Mouse (Mus musculus) cerebellum, adult 9-10 months (tissue): ENCODE results near the gene Susd3.

ENCODE experiments used
- DNase-seq: peaks from one replicate; pipeline ENCODE4 v3.0.0; 2022

Susd3 gene

DNA sequence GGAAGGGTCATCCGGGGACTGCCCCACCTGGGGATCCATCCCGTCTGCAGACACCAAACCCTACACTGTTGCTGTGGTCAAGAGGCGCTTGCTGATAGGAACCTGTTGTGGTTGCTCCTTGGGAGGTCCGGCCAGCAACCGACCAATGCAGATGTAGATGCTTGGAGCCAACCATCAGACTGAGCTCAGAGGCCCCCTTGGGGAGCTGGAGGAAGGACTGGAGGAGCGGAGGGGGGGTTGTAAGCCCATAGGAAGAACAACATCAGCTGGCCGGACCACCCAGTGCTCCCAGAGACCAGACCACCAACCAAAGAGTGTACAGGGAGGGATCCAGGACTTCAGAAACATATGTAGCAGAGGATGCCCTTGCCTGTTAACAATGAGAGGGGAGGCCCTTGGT, 39.2 kb downstream of the Susd3 start:
- DNase-seq = peak; percentile 7

GRCm38 (mm10) chr13:49206341-49206740, 42.2 kb downstream of the Susd3 start:
- DNase-seq = no peak

GRCm38 (mm10) chr13:49205381-49205998, 43.0 kb downstream of the Susd3 start:
- DNase-seq = peak; percentile 84

- DNase-seq = no peak
These were observed 46.0 kb downstream of the Susd3 start for GRCm38 (mm10) chr13:49202556-49202955.

GRCm38 (mm10) chr13:49200688-49201087, 47.8 kb downstream of the Susd3 start:
- DNase-seq = no peak

DNA sequence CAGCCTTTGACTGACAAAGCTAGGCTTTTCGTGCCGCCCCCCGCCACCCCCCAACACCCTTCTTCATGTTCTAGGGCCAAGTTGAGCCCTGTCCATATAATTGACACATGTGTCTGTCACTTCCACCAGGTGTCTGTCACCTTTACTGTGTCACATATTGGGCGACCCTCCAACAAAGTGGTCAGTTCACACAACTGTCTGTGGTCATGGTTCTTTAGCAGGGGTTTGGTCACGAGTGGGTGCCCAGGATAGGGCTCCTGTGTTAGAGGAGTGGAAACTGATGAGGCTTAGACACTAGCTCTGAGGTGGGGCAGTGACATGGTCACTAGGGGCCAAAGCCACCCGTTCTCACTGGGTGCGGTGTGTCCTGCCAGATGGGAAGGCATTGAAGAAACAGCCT, 48.6 kb downstream of the Susd3 start:
- no peak for DNase-seq

- DNase-seq = no peak
These were observed 49.8 kb downstream of the Susd3 start for GRCm38 (mm10) chr13:49198734-49199133.

- DNase-seq = no peak
These were observed 51.7 kb downstream of the Susd3 start for GRCm38 (mm10) chr13:49196766-49197165.

DNA sequence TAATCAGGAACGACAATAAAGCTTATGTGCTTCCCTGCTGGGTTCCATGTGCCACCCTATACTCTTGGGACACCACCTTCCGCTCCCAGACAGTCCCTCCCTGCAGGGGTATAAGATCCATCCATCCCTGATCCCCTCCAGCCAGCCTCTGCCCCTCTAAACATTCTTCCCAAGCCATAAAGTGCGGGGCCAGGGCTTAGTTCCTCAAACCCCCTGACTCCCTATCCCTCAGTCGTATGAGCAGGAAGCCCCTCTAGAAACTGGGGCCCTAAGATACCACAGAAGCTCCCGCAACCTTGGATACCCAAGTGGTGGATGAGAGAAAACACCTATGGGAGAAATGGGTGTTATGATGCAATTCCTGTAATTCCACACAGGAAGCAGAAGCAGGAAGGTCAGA, 52.3 kb downstream of the Susd3 start:
- DNase-seq = no peak

- no peak for DNase-seq
These were observed 52.9 kb downstream of the Susd3 start for GRCm38 (mm10) chr13:49195651-49196050.

DNA sequence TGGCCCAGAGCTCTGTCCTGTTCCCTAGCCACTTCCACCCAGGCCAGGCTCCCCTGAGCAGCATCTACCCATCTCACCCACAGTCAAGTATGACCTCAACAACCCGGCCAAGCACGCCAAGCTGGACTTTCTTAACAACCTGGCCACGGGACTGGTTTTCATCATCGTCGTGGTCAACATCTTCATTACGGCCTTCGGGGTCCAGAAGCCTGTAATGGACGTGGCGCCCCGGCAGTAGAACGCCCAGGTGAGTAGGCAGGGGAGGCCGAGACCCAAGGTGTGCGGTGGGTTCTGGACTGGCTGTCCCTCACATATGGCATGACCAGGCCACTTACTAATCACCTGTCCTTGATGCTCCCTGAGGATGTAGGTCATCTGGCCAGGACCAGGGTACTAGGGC, 53.7 kb downstream of the Susd3 start:
- no peak for DNase-seq

- DNase-seq = no peak
These were observed 54.9 kb downstream of the Susd3 start for GRCm38 (mm10) chr13:49193650-49194049.

- DNase-seq = no peak
These were observed 56.2 kb downstream of the Susd3 start for GRCm38 (mm10) chr13:49192156-49192855.

GRCm38 (mm10) chr13:49191673-49192035, 56.9 kb downstream of the Susd3 start:
- no peak for DNase-seq

- no peak for DNase-seq
These were observed 57.4 kb downstream of the Susd3 start for GRCm38 (mm10) chr13:49190876-49191672.

DNA sequence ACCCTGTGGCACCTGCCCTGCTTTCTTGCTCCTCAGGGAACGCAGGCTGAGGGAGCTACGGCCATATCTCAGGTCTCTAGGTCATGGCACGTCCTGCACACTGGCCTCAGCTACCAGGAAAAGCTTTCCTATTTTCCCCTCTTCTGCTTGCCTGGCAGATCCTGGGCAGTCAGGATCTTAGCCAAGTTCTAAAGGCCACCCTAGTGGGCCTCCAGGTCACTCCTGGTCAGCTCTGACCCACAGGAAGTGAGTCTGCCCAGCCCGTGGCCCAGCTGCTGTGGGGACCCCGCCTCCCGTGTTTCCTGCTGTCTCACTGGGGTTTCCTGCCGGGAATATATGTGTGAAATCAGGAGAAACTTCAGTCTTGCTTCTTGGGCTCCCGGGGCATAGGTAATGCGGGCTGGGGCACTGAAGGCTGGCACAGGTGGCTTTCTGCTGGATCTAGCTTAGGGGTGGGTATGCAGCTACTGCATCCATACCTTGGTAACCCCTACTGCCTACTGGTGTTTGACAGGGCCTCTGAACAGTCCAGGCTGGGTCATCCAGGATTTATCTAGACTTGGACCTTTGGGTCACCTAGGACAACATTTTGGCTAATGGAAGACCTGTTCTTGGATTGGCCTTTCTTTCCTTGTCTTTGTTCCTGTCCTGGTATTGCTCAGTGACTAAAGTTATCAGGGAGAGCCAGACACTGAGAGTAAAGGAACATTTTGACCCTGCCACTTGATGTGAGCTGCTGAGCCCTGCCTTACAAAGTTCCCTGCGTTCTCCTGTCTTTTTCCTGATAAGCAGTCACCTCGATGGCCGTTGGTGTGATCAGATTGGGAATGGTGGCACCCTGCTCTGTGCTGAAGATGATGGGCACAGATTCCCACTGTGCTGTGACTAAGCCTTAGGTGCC, 58.3 kb downstream of the Susd3 start:
- DNase-seq = no peak

DNA sequence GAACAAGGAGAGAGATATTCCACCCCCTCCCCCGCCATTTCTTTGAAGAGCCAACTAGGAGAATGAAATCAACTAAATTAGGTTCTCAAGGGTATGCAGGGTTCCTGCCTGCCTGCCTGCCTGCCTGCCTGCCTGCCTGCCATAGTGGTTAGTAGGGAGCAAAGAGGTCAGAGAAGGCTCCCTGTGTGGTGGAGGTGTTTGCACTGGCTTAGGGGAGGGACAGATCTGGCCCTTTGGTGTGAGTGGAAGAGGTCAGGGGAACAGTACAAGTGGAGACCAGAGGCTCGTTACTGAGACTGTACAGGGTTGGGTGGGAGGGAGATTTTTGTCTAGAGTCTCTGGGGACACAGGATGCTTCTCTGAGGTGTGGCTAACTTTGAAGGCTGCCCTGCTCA, 59.5 kb downstream of the Susd3 start:
- DNase-seq = no peak

DNA sequence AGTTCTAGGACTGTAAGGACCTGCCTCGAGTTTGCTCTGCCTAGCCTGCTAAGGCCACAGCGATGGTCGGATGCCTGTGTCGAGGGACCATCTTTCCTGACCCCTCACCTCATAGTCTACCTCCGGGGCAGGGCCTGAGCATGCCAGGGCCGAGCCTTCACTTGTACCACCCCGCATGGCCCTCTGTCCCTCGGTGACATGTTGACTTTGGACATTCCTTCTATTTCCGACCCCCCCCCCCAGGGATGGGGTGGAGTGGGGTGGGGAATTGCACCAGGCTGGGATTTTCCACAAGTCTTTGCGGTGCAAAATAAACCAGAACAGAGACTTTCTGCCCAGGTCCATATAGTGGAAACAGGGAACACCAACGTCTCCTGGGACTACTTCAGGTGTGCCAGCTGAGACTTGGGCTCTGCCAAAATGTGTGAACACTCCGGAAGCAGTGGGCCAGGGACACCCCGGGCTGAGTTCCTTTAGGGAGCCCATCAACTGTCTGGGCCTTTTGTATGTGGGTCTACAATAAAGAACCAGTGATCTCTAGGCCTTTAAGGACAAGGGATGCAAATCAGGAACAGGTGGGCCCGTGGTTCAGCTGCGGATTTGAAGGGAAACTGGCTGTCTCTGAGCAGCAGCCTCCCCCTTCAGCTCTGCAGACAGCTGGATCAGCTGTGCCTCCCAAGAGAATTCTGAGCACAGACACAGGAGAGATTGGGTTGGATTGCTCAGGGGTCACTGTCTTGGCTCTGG, 60.1 kb downstream of the Susd3 start:
- no peak for DNase-seq

DNA sequence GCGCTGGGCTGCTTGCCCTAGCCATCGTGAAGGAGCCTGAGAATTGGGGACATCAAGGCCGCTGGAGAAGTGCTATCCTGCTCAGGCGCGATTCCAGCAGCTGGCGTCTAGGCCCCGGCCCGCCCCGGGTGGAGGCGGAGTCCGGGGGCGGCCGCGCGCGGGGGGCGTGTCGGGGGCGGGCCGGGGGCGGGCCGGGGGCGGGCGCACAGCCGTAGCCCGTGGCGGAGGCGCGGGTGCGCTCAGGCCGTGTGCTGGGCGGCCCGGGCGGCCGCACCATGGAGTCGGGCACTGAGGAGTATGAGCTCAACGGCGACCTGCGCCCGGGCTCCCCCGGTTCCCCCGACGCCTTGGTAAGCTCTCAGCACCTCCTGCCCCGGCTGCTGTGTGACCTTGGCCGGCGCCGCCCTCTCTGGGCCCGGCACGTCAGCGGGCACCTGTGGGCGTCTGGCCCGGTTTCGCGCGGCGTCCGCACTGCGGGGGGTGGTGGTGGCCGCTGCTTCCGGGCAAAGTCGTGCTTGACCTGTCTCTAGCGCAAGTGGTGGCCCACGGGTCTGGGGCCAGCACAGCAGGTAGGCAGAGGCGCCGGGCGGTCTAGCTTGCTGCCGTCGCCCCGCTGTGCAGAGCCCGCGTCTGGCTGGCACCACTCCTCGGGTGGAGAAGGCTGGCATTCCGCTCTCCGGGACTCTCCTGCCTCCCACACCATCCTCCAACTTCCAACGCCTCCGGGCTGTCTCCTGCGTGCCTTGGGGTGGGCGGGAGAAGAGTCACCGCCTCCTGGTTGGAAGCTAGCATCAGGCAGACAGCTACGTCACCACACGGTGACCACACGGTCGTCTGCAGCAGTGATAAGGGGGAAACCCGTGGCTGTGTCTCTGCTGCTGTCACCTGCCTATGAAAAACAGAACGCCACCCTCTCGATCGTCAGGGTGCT, 61.0 kb downstream of the Susd3 start, which contains the start of gene Ninj1:
Ninj1 (plus strand) TSS at position 198 of the 931 bp plus-strand sequence.
- DNase-seq = peak; percentile 79

DNA sequence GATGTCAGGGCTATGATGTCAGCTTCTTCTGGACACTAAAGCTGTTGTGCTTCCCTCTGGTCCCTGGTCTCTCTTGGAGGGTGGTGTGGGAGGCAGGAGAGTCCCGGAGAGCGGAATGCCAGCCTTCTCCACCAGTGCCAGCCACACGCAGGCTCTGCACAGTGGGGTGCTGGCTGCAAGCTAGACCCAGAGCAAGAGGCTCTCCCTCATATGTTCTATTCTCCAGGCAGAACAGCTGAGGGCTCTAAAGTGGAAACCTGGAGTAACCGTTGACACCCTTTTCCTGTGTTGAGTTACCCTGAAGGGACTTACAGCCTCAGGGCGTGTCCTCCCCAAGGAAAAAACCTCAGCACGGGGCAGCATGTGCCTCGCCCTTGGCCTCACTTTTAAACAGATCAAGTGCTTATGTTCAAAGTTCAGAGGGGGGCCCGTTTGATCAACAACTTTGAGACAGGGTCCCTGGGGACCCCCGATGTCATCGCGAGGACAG, 61.7 kb downstream of the Susd3 start:
- peak; percentile 79 for DNase-seq

DNA sequence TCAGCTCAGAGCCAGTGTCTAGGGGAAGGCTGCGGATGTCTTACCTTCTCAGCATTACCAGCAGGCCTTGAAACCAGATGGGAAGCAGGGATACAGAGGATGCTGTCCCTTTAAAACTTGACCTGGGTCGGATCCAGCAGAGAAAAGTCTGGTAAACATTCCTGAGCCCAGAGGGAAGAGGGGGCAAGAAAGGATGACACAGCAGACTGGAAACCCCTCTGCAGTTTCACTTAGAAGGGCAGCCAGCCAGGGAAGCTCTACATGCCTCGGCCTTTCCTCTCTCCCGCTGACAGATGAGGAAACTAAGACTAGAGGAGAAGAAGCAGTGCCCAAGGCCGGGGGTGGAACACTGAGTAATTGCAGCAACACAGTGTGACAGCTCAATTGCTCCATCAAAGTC, 64.9 kb downstream of the Susd3 start:
- no peak for DNase-seq
